Mouse (Mus musculus) right cerebral cortex, postnatal 25 days (tissue): Measurements from ENCODE around the gene Jakmip3.

Experiments
- DNase-seq: peaks from one replicate; pipeline ENCODE4 v3.0.0; 2022

Jakmip3 gene

GRCm38 (mm10) chr7:139074189-139074588 lies 133.7 kb downstream of the Jakmip3 start:
- DNase-seq = no peak

GRCm38 (mm10) chr7:139075054-139075794 lies 134.7 kb downstream of the Jakmip3 start:
- no peak for DNase-seq

GRCm38 (mm10) chr7:139077283-139077682 lies 136.8 kb downstream of the Jakmip3 start:
- DNase-seq = no peak

- no peak for DNase-seq
Measured at GRCm38 (mm10) chr7:139078181-139078580, 137.7 kb downstream of the Jakmip3 start.

- DNase-seq = no peak
Measured at GRCm38 (mm10) chr7:139079141-139079540, 138.6 kb downstream of the Jakmip3 start.

- no peak for DNase-seq
Measured at GRCm38 (mm10) chr7:139080714-139081113, 140.2 kb downstream of the Jakmip3 start.

GRCm38 (mm10) chr7:139081158-139081557 lies 140.6 kb downstream of the Jakmip3 start:
- no peak for DNase-seq

GRCm38 (mm10) chr7:139082281-139082680 lies 141.8 kb downstream of the Jakmip3 start:
- no peak for DNase-seq

GRCm38 (mm10) chr7:139084316-139084715 lies 143.8 kb downstream of the Jakmip3 start:
- DNase-seq = no peak

GRCm38 (mm10) chr7:139085629-139086194 lies 145.2 kb downstream of the Jakmip3 start, which contains the start of gene Dpysl4:
TSS of gene Dpysl4 (plus strand) at chr7:139086001.
- DNase-seq = peak; percentile 89

GRCm38 (mm10) chr7:139086195-139087158 lies 145.9 kb downstream of the Jakmip3 start:
- DNase-seq = peak; percentile 65

GRCm38 (mm10) chr7:139087801-139088200 lies 147.3 kb downstream of the Jakmip3 start:
- DNase-seq = no peak

GRCm38 (mm10) chr7:139089892-139090874 lies 149.7 kb downstream of the Jakmip3 start:
- no peak for DNase-seq

- DNase-seq = no peak
Measured at GRCm38 (mm10) chr7:139091681-139092080, 151.2 kb downstream of the Jakmip3 start.

- no peak for DNase-seq
Measured at GRCm38 (mm10) chr7:139092676-139093075, 152.1 kb downstream of the Jakmip3 start.

- DNase-seq = peak; percentile 57
Measured at GRCm38 (mm10) chr7:139093124-139093523, 152.6 kb downstream of the Jakmip3 start.

GRCm38 (mm10) chr7:139093781-139094180 lies 153.3 kb downstream of the Jakmip3 start:
- DNase-seq = no peak

- no peak for DNase-seq
Measured at GRCm38 (mm10) chr7:139094761-139095160, 154.2 kb downstream of the Jakmip3 start.

GRCm38 (mm10) chr7:139095282-139095681 lies 154.8 kb downstream of the Jakmip3 start:
- DNase-seq = no peak

- no peak for DNase-seq
Measured at GRCm38 (mm10) chr7:139096399-139096798, 155.9 kb downstream of the Jakmip3 start.

- no peak for DNase-seq
Measured at GRCm38 (mm10) chr7:139100531-139101095, 160.1 kb downstream of the Jakmip3 start.
